In genomic region chr12:77807674-77808073, GRCm38 (mm10) we compare ENCODE assay signal across 20 mouse cellular contexts.
"Had no signal": no experiment of that assay in that cellular context is flagged by ENCODE, and none has a peak within 500 bp of the region (broad histone marks: within the 10 kb centered on the region; RNA-seq: fewer than 3 reads in every experiment).

No protein-coding gene starts in this region.

- DNase-seq: liver, postnatal 0 days; lung, adult 2 months; lung, postnatal 4 days; midbrain, embryonic 14.5 days; retina, postnatal 1 day; right cerebral cortex, adult 18-20 months; right cerebral cortex, postnatal 25 days; right cerebral cortex, postnatal 4 days; spleen, adult 18-20 months; thymus, adult 18-20 months; thymus, postnatal 14 days; thymus, postnatal 36 days had no signal

- H3K36me3 ChIP-seq: lung, embryonic 15.5 days; midbrain, embryonic 10.5 days; midbrain, embryonic 12.5 days; neural tube, embryonic 13.5 days; neural tube, embryonic 15.5 days had no signal

- H3K4me3 ChIP-seq: lung, embryonic 15.5 days; midbrain, embryonic 10.5 days; midbrain, embryonic 12.5 days; myocyte; neural tube, embryonic 13.5 days; neural tube, embryonic 15.5 days had no signal

- H3K27ac ChIP-seq: lung, embryonic 15.5 days; midbrain, embryonic 10.5 days; midbrain, embryonic 12.5 days; neural tube, embryonic 13.5 days; neural tube, embryonic 15.5 days had no signal

- H3K9me3 ChIP-seq: lung, embryonic 15.5 days; midbrain, embryonic 10.5 days; midbrain, embryonic 12.5 days; neural tube, embryonic 13.5 days; neural tube, embryonic 15.5 days had no signal

- H3K4me1 ChIP-seq: lung, embryonic 15.5 days; midbrain, embryonic 10.5 days; midbrain, embryonic 12.5 days; neural tube, embryonic 13.5 days; neural tube, embryonic 15.5 days had no signal

- H3K27me3 ChIP-seq: lung, embryonic 15.5 days; midbrain, embryonic 12.5 days; neural tube, embryonic 13.5 days; neural tube, embryonic 15.5 days had no signal

- H3K4me2 ChIP-seq: lung, embryonic 15.5 days; midbrain, embryonic 12.5 days; neural tube, embryonic 13.5 days; neural tube, embryonic 15.5 days had no signal

- ATAC-seq: liver, postnatal 0 days; lung, postnatal 0 days; midbrain, embryonic 16.5 days had no signal

- H3K9ac ChIP-seq: liver, postnatal 0 days; lung, embryonic 15.5 days; midbrain, embryonic 12.5 days; neural tube, embryonic 13.5 days; neural tube, embryonic 15.5 days had no signal
